Mouse (Mus musculus) forebrain, embryonic 14.5 days (tissue): ENCODE measurements around the gene Utp4. TPM values are rescaled to one million over a fixed set of nuclear protein-coding genes. Genes with fewer than 3 reads are reported as not detected.

Source experiments
- ATAC-seq: fragments of 200-750 bp; cut with Nextera tagmentation; 2 replicates; pipeline ENCODE4 v1.8.0; 2017; ENCODE audit warnings: mild to moderate bottlenecking, moderate library complexity
- DNase-seq: peaks from one replicate; pipeline ENCODE4 v3.0.0-alpha.2; 2015; ENCODE audit warnings: low spot score
- H3K27ac ChIP-seq: fragments of 300-500 bp; sonication (generic); 2 replicates; pipeline ENCODE4 v1.5.1; 2014; ENCODE audit warnings: low read depth, mild to moderate bottlenecking, control low read depth, low read length, moderate library complexity
- H3K27me3 ChIP-seq: fragments of 300-500 bp; sonication (generic); replicated peaks from 2 replicates; pipeline ENCODE4 v1.6.1; 2014; ENCODE audit warnings: low read length, control low read depth, mixed read lengths; ENCODE audit not compliant: control insufficient read depth, insufficient read depth
- H3K36me3 ChIP-seq: fragments of 300-500 bp; sonication (generic); 2 replicates; pipeline ENCODE4 v1.6.1; 2014; ENCODE audit warnings: low read length, control low read depth; ENCODE audit not compliant: control insufficient read depth, insufficient read depth
- H3K4me1 ChIP-seq: fragments of 300-500 bp; sonication (generic); 2 replicates; pipeline ENCODE4 v1.6.1; 2014; ENCODE audit warnings: antibody characterized with exemption, low read length, control low read depth; ENCODE audit not compliant: control insufficient read depth, insufficient read depth
- H3K4me2 ChIP-seq: fragments of 300-500 bp; sonication (generic); 2 replicates; pipeline ENCODE4 v1.6.1; 2014; ENCODE audit warnings: mild to moderate bottlenecking, control low read depth, low read length
- H3K4me3 ChIP-seq: fragments of 300-500 bp; sonication (generic); 2 replicates; pipeline ENCODE4 v1.5.1; 2014; ENCODE audit warnings: low read depth, low read length, control low read depth
- H3K9ac ChIP-seq: fragments of 300-500 bp; sonication (generic); 2 replicates; pipeline ENCODE4 v1.6.1; 2014; ENCODE audit warnings: mild to moderate bottlenecking, low read length, control low read depth, moderate library complexity
- H3K9me3 ChIP-seq: fragments of 300-500 bp; sonication (generic); replicated peaks from 2 replicates; pipeline ENCODE4 v1.6.1; 2016; ENCODE audit warnings: low read length, control low read depth, mixed read lengths; ENCODE audit not compliant: control insufficient read depth
- WGBS: fragments of 180-500 bp; shearing (Covaris S2); extraction: QIAGEN DNeasy Blood & Tissue Kit; methylation state at CpG from one replicate; pipeline ENCODE4 v1.1.7; 2014; 5-methylcytosine and 5-hydroxymethylcytosine counted together
- polyA plus RNA-seq: library from polyadenylated mRNA; unstranded; fragments of >200 nt; fragmentation: Nextera tagmentation; extraction: Ambion mirVana; gene quantifications from 2 replicates; pipeline ENCODE4 v1.2.1, GENCODE M21; 2014

Utp4 gene
- polyA plus RNA-seq, 1 experiment from 2014 or later = 52.7 TPM

DNA sequence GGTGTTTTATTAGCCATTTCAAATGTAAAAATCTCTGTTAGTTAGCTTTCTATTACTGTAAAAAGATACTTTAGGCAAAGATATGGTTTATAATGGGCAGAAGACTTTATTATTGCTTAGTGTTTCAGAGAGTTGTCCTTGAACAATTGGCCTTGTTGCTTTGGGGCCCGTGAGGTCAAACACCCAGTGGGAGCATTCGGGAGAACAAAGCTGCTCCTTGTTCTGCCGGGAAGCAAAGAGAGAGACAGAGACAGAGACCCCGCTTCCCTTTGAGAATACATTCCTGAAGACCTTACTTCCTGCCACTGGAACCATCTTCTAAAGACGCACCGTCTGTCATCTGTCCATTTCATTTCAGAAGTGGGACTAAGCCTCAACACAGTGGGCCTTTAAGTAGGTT is 69.9 kb downstream of the Utp4 start:
- 35% methylated on average over 6 of the region's 6 CpGs for WGBS
- Histone ChIP-seq H3K9me3 (no peaks in the 10 kb centered on the region), H3K4me1 (no peaks in the 10 kb centered on the region), H3K9ac (no peak overlapping the region), H3K36me3 (no peaks in the 10 kb centered on the region), H3K27me3 (no peaks in the 10 kb centered on the region), H3K27ac (no peak overlapping the region), H3K4me3 (no peak overlapping the region), H3K4me2 (no peak overlapping the region)
- ATAC-seq = no peak
- no peak for DNase-seq

DNA sequence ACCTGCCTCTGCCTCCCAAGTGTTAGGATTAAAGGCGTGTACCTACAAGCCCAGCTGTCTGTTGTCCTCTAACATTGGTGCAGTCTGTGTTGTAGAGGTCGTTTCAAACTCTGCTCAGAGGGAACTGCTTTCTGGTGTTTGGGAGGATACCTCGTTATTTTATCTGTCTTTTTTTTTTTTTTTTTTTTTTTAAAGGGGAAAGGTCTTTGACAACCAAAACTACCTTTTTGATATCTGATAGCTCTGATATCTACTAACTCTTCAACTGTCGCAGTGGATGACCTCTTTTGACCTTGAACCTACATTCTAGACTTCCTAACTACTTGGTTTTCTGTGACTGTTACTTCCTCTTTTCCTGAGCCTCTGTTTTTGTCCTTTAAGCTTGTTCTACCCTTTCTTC is 71.1 kb downstream of the Utp4 start:
- Histone ChIP-seq H3K9me3 (no peaks in the 10 kb centered on the region), H3K36me3 (no peaks in the 10 kb centered on the region), H3K4me3 (no peak overlapping the region), H3K27me3 (no peaks in the 10 kb centered on the region), H3K4me1 (no peaks in the 10 kb centered on the region), H3K4me2 (no peak overlapping the region), H3K27ac (no peak overlapping the region), H3K9ac (no peak overlapping the region)
- ATAC-seq (no peak), DNase-seq (no peak)
- WGBS = 74% methylated on average over 4 of the region's 4 CpGs

DNA sequence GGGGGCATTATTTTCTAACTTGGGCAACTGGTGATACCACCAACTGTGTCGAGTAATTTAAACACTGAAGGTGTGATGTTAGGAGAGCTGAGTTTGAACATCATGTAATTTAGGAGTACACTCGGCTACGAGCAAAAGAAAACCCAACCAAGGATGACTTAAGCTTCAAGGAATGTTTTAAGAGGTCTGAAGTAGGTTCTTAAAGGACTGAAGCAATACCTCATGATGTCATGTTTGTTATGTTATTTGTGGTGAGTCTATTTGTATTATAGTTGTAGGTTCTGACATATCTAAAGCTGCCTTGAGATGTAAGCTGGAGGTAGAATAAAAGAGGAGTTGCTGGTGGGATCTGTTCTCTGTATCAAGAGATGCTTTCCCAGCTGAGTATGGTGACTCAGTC is 76.5 kb downstream of the Utp4 start:
- peaks cover 8% of the 10 kb centered on the region for H3K27me3 ChIP-seq
- no peaks in the 10 kb centered on the region for H3K36me3 ChIP-seq
- 82% methylated on average over 3 of the region's 3 CpGs for WGBS
- no peaks in the 10 kb centered on the region for H3K4me1 ChIP-seq
- H3K9ac ChIP-seq = no peak overlapping the region
- no peaks in the 10 kb centered on the region for H3K9me3 ChIP-seq
- H3K27ac ChIP-seq = no peak overlapping the region
- DNase-seq (no peak), ATAC-seq (no peak)
- no peak overlapping the region for H3K4me2 ChIP-seq
- no peak overlapping the region for H3K4me3 ChIP-seq

DNA sequence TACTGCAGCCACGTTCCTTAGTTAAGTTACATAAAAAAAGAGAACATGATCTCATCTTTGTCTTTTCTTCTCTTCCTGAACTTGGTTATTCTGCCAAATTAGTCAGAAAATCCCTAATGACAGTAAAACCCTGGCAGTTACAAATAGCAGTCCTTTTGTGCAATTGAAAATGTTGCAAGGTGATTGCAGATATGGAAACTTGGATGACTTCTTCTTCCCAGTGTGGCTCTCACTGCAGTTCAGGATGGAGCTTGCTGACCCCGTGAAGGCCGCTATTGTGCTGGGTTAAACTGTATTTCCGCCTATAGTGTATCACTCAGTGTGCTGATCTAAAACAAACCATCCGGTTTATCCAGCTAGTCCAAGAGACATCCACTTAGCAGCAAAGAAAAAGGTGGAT is 78.5 kb downstream of the Utp4 start:
- no peaks in the 10 kb centered on the region for H3K9me3 ChIP-seq
- whole genome bisulfite sequencing = 69% methylated on average over 5 of the region's 5 CpGs

More for the DNA sequence above, 78.5 kb downstream of the Utp4 start:
- Histone ChIP-seq H3K4me1 (no peaks in the 10 kb centered on the region), H3K4me3 (no peak overlapping the region), H3K27ac (no peak overlapping the region), H3K36me3 (no peaks in the 10 kb centered on the region), H3K9ac (no peak overlapping the region), H3K4me2 (no peak overlapping the region), H3K27me3 (peaks cover 26% of the 10 kb centered on the region)
- ATAC-seq (no peak), DNase-seq (no peak)

Other genes starting within 250 kb of the Utp4 start
- 2.4 and 4.4 TPM in 2 replicates for gene Tango6, start 210.6 kb upstream of the Utp4 start, polyA plus RNA-seq
- 1.4 and 1.8 TPM in 2 replicates for gene Has3, start 23.4 kb upstream of the Utp4 start, polyA plus RNA-seq
- 2.3 and 2.9 TPM in 2 replicates for gene Sntb2, start 42.1 kb downstream of the Utp4 start, polyA plus RNA-seq
- 131 and 153 TPM in 2 replicates for gene Vps4a, start 137.6 kb downstream of the Utp4 start, polyA plus RNA-seq
- gene Pdf, start 155.0 kb downstream of the Utp4 start, polyA plus RNA-seq = 21.7 and 26.8 TPM in 2 replicates
- 34.2 and 41.4 TPM in 2 replicates for gene Cog8, start 163.1 kb downstream of the Utp4 start, polyA plus RNA-seq
- gene Nip7, start 163.2 kb downstream of the Utp4 start, polyA plus RNA-seq = 97.0 and 106 TPM in 2 replicates
- gene Tmed6, start 172.0 kb downstream of the Utp4 start, polyA plus RNA-seq = not detected in 2 replicates
- 19.2 and 19.9 TPM in 2 replicates for gene Terf2, start 202.9 kb downstream of the Utp4 start, polyA plus RNA-seq